Mouse (Mus musculus) heart, embryonic 13.5 days (tissue): ENCODE data around the gene Sf3b3. TPM values are rescaled to one million over a fixed set of nuclear protein-coding genes. Genes with fewer than 3 reads are reported as not detected.

ENCODE experiments used
- ATAC-seq: fragments of 200-750 bp; cut with Nextera tagmentation; 2 replicates; pipeline ENCODE4 v1.8.0; 2017; ENCODE audit warnings: moderate TSS enrichment; ENCODE audit not compliant: insufficient number of reproducible peaks, low FRiP score, low TSS enrichment; ENCODE audit errors: extremely low read depth
- H3K27ac ChIP-seq: fragments of 300-500 bp; sonication (generic); replicated peaks from 2 replicates; pipeline ENCODE4 v1.5.1; 2015; ENCODE audit warnings: moderate library complexity, mild to moderate bottlenecking, inconsistent platforms
- H3K27me3 ChIP-seq: fragments of 300-500 bp; sonication (generic); replicated peaks from 2 replicates; pipeline ENCODE4 v1.6.1; 2015; ENCODE audit warnings: mild to moderate bottlenecking, inconsistent platforms
- H3K36me3 ChIP-seq: fragments of 300-500 bp; sonication (generic); 2 replicates; pipeline ENCODE4 v1.6.1; 2015; ENCODE audit warnings: mild to moderate bottlenecking, inconsistent platforms
- H3K4me1 ChIP-seq: fragments of 300-500 bp; sonication (generic); 2 replicates; pipeline ENCODE4 v1.6.1; 2015; ENCODE audit warnings: inconsistent platforms
- H3K4me2 ChIP-seq: fragments of 300-500 bp; sonication (generic); 2 replicates; pipeline ENCODE4 v1.6.1; 2015; ENCODE audit warnings: inconsistent platforms, mild to moderate bottlenecking, moderate library complexity
- H3K4me3 ChIP-seq: fragments of 300-500 bp; sonication (generic); 2 replicates; pipeline ENCODE4 v1.5.1; 2015; ENCODE audit warnings: moderate library complexity, mild to moderate bottlenecking, inconsistent platforms
- H3K9ac ChIP-seq: fragments of 300-500 bp; sonication (generic); 2 replicates; pipeline ENCODE4 v1.6.1; 2015; ENCODE audit warnings: inconsistent platforms, mild to moderate bottlenecking, moderate library complexity
- H3K9me3 ChIP-seq: fragments of 300-500 bp; sonication (generic); 2 replicates; pipeline ENCODE4 v1.6.1; 2016; ENCODE audit warnings: inconsistent platforms
- WGBS: fragments of 180-500 bp; shearing (Covaris S2); methylation state at CpG from one replicate; pipeline ENCODE4 v1.1.7; 2015; ENCODE audit warnings: mixed read lengths; 5-methylcytosine and 5-hydroxymethylcytosine counted together
- polyA plus RNA-seq: library from polyadenylated mRNA; unstranded; fragments of >200 nt; fragmentation: Nextera tagmentation; extraction: Ambion mirVana; gene quantifications from 2 replicates; pipeline ENCODE4 v1.2.1, GENCODE M21; 2015

Sf3b3 gene
- 76.9 and 81.2 TPM in 2 replicates for polyA plus RNA-seq

DNA sequence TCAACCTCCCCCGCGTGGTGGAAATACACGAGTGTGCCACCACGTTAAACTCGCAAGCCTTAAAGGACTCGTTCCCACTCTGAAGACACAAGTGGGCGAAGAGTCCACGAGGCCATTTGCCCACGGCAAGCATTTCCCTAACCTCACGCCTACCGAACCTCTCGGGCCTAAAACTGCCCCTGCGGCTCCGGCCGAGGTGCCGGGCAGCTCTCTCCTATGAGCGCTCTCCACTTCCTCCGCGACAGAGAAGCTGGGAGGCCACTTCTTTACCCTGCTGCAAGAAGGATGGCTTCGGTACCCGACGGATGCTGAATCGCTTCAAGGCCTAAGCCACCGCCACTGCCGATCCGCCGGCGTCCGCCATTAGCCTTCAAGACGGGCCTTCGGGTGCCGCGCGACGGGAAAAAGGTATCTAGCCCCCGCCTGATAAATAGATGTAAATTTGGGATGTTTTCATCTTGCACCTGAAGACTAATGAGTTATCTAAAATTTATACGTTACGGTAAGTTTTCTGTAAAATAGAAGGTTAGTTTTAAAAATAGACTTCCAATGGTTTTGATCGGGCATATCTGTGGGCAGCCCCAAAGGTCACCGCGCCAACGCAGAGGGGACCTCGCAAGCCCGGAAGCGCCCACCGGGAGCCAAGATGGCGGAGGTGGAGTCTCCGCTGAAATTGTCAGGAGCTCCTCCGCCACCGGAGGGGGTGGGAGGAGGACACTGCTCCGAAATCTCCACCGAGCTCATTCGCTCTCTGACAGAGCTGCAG lies at the start of gene Sf3b3, which contains the start of gene Cog4:
TSS of gene Sf3b3 (minus strand) at position 383 of the 766 bp plus-strand sequence.
TSS of gene Cog4 (plus strand) at position 196 of the 766 bp plus-strand sequence.
- WGBS, result under 1% methylated on average over 53 of the region's 53 CpGs
- peaks cover 55% of the 10 kb centered on the region for H3K36me3 ChIP-seq
- peaks cover 35% of the 10 kb centered on the region for H3K4me1 ChIP-seq
- peak; percentile 84 for ATAC-seq
- H3K27ac ChIP-seq, result peak within 1 kb of the TSS; percentile 89
- peak within 1 kb of the TSS; percentile 80 for H3K4me2 ChIP-seq
- H3K4me3 ChIP-seq, result peak within 1 kb of the TSS; percentile 72
- H3K9ac ChIP-seq, result peak within 1 kb of the TSS; percentile 98
- no peaks in the 10 kb centered on the region for H3K9me3 ChIP-seq
- H3K27me3 ChIP-seq, result no peaks in the 10 kb centered on the region

DNA sequence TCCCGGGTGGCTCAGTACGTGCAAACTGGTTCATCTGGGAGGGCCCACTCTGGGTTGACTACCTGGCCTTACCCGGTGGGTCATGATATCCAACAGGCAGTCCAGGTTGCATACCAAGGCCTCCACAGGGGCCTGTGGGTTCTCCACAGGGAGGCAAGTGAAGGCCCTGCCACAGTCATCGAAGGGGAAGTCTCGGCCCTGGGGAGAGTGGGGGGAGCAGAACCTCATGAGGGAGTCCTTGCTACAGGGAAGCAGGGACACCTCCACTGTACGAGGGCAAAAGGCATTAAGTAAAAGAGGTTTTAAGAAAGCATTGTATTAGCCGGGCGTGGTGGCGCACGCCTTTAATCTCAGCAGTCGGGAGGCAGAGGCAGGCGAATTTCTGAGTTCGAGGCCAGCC lies 49.2 kb upstream of the Sf3b3 start:
- 92% methylated on average over 13 of the region's 13 CpGs for WGBS
- no peak overlapping the region for H3K4me3 ChIP-seq

DNA sequence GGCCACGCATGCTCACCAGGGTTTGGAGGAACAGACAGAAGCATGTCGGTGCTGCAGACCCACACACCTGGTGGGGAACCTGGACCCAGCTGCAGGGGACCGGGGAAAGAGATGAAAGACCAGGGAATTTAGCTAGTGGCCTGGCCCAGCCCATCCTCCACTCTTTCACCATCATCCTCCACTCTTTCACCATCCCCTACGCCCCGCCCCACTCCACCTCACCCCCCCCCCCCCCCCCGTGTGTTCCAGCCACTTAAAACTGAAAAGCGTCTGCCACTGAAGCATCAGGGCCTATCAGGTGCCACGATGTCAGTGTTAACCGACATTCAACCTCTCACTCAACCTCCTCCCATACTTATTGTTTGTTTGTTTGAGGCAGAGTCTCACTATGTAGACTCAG lies 48.7 kb upstream of the Sf3b3 start:
- WGBS, result 62% methylated on average over 9 of the region's 9 CpGs

More for the DNA sequence above, 49.2 kb upstream of the Sf3b3 start:
- Histone ChIP-seq H3K27ac (no peak overlapping the region), H3K36me3 (peaks cover 51% of the 10 kb centered on the region), H3K4me1 (no peaks in the 10 kb centered on the region), H3K9me3 (no peaks in the 10 kb centered on the region), H3K4me2 (no peak overlapping the region), H3K9ac (no peak overlapping the region), H3K27me3 (no peaks in the 10 kb centered on the region)
- ATAC-seq, result no peak

DNA sequence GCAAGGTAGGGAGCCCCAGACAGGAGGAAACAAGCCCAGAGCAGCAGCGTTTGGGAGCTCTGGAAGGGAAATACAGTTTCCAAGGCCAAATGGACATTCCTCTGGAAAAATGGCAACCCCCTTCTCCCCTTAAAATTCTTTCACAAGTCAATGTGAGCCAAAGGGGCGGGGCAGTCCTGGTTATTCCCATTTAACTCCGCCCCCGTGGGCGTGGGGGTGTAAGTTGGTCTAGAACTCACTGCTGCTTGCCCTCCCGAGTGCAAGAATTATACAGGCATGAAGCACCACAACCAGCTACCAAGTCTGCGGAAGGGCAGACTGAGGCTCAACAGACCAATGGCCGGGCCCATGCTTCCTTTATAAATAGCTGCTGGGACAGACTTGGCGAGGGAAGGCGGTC lies 48.3 kb upstream of the Sf3b3 start:
- H3K27ac ChIP-seq, result no peak overlapping the region
- H3K4me2 ChIP-seq, result no peak overlapping the region
- H3K27me3 ChIP-seq, result no peaks in the 10 kb centered on the region
- H3K9me3 ChIP-seq, result no peaks in the 10 kb centered on the region
- no peak overlapping the region for H3K9ac ChIP-seq
- no peak for ATAC-seq
- 74% methylated on average over 10 of the region's 10 CpGs for WGBS
- H3K4me1 ChIP-seq, result peaks cover 5% of the 10 kb centered on the region
- peaks cover 51% of the 10 kb centered on the region for H3K36me3 ChIP-seq
- no peak overlapping the region for H3K4me3 ChIP-seq

More for the DNA sequence above, 48.7 kb upstream of the Sf3b3 start:
- Histone ChIP-seq H3K9ac (no peak overlapping the region), H3K9me3 (no peaks in the 10 kb centered on the region), H3K27ac (no peak overlapping the region), H3K27me3 (no peaks in the 10 kb centered on the region), H3K4me1 (peaks cover 1% of the 10 kb centered on the region), H3K4me3 (no peak overlapping the region), H3K36me3 (peaks cover 51% of the 10 kb centered on the region), H3K4me2 (no peak overlapping the region)
- ATAC-seq, result no peak

DNA sequence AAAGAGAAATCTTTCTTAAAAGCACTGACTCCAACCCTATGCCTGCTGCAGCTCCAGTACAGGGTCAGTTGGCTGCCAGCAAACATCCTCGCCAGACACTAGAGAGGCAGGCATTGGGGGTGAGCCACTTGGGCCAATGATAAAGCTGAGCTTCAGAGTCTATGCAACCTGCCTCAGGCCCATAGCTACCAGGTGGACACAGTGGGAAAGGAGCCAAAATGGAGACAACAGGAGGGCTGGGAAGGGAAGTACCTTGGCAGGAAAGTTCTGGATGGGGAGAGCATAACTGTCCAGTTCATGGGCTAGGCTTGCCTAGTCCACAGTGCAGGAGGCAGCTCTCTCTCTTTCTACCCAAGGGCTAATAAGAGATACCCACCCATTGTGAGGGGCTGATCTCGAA lies 46.3 kb upstream of the Sf3b3 start:
- no peak for ATAC-seq
- no peak overlapping the region for H3K9ac ChIP-seq
- H3K27me3 ChIP-seq, result no peaks in the 10 kb centered on the region
- no peak overlapping the region for H3K4me2 ChIP-seq
- H3K27ac ChIP-seq, result no peak overlapping the region
- H3K36me3 ChIP-seq, result peaks cover 44% of the 10 kb centered on the region
- H3K4me1 ChIP-seq, result peaks cover 6% of the 10 kb centered on the region
- H3K9me3 ChIP-seq, result no peaks in the 10 kb centered on the region
- H3K4me3 ChIP-seq, result no peak overlapping the region
- 90% methylated on average over 2 of the region's 2 CpGs for WGBS

DNA sequence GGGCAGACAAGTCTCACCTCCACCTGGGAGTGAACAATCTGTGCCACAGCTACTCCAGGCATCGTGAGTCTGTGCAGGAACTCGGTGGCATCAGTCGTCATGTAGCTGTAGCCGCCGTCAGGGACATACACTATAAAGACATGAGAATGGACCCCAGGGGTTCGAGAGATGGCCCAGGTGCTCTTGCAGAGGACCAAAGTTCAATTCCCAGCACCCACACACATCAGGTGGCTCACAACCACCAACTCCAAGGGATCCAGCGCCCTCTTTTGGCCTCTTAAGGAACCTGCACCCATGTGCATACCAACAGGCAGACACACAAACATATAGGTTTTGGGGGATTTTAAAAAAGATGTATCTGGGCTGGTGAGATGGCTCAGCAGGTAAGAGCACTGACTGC lies 45.5 kb upstream of the Sf3b3 start:
- Histone ChIP-seq H3K9ac (no peak overlapping the region), H3K36me3 (peaks cover 45% of the 10 kb centered on the region), H3K4me2 (no peak overlapping the region), H3K4me1 (peaks cover 6% of the 10 kb centered on the region), H3K4me3 (no peak overlapping the region), H3K9me3 (no peaks in the 10 kb centered on the region), H3K27ac (no peak overlapping the region), H3K27me3 (no peaks in the 10 kb centered on the region)
- no peak for ATAC-seq
- 84% methylated on average over 7 of the region's 7 CpGs for WGBS

DNA sequence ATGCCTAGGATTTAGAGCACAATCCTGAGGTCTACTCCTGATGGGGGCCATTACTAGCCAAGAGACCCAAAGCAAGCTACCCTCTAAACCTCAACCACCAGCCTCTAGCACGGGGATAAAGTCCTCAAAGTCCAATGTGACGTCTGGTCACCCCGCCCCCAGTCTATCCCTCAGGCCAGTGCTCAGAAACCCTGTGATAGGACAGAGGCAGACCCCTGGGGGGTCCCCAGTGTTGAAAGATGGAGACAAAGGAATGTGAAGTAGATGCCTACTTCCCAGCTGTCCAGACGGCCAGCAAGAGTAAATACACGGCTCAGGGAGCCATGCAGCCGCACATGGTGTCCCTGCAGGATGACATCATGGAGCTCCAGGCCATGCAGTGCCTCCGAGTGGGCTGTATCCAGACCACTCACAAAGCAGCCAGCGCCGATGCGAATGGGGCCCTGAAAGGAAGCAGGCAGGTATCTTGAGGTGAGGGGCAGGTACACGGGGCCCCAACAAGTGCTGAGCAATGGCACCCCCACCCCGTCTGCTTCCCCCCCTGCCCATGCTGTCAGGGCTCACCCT lies 43.4 kb upstream of the Sf3b3 start:
- Histone ChIP-seq H3K27ac (no peak overlapping the region), H3K27me3 (no peaks in the 10 kb centered on the region), H3K4me3 (no peak overlapping the region), H3K9ac (no peak overlapping the region), H3K36me3 (peaks cover 64% of the 10 kb centered on the region), H3K4me1 (peaks cover 6% of the 10 kb centered on the region), H3K9me3 (no peaks in the 10 kb centered on the region), H3K4me2 (no peak overlapping the region)
- WGBS, result 53% methylated on average over 12 of the region's 12 CpGs
- no peak for ATAC-seq

DNA sequence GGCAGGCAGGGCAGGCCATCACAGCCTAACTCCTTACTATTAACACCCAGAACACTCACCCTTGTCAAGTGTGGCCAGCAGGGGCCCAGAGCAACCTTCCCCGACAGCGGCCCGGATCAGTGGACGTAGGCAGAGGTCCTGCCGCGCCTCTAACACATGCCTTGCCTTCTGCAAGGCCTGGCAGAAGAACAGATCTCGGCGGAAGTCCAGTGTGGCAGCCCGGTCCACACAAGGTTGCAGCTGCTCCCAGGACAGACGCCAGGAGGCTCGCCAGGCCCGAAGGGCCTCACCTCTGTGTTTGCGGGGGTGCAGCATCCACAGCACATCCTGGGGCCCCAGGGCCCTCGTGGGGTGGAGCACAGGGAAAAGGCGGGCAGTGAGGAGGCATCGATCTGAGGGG lies 42.3 kb upstream of the Sf3b3 start:
- Histone ChIP-seq H3K4me2 (no peak overlapping the region), H3K27ac (no peak overlapping the region), H3K36me3 (peaks cover 76% of the 10 kb centered on the region), H3K4me1 (peaks cover 6% of the 10 kb centered on the region), H3K9ac (no peak overlapping the region), H3K9me3 (no peaks in the 10 kb centered on the region), H3K4me3 (no peak overlapping the region), H3K27me3 (no peaks in the 10 kb centered on the region)
- WGBS, result 81% methylated on average over 16 of the region's 16 CpGs
- ATAC-seq, result no peak

DNA sequence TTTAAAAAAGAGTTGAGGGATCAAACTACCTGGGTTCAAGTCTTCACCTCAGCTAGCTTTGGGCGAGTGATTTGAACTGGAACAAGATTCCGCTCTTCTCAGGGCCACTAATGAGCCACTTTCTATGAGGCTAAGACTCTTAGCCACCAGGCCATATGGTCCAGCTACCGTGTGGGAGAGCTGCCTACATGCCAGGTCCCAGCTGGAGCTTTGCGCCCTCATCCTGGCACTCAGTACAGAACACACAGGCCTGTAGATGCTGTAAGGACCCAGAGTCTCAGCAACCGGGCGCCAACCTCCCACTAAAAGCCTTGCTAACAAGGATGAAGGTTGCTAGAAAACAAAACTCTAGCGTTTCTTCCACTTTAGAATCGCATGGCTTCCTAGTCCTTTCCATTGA lies 41.9 kb upstream of the Sf3b3 start:
- no peak overlapping the region for H3K4me3 ChIP-seq
- H3K4me1 ChIP-seq, result peaks cover 6% of the 10 kb centered on the region
- peaks cover 76% of the 10 kb centered on the region for H3K36me3 ChIP-seq
- no peak overlapping the region for H3K9ac ChIP-seq
- H3K9me3 ChIP-seq, result no peaks in the 10 kb centered on the region
- H3K27ac ChIP-seq, result no peak overlapping the region
- ATAC-seq, result no peak
- WGBS, result 89% methylated on average over 8 of the region's 8 CpGs
- no peaks in the 10 kb centered on the region for H3K27me3 ChIP-seq
- H3K4me2 ChIP-seq, result no peak overlapping the region

DNA sequence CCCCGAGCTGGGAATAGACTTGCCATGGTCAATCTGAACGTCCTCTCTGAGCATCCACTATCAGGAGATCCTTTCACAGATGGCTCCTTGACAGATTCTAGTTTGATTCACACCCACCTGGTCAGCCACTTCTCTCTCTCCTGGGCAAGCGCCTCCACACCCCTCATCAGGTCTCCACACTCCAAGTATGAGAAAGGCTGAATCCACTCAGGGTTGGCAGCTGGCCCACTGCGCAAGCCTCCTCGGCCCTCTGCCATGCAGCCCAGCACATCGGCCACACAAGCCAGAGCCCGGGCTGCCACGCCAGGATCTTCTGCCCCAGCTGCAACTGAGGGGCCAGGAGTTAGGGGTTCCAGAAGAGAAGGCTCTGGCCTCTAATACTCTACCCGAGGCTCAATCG lies 41.0 kb upstream of the Sf3b3 start:
- no peak overlapping the region for H3K27ac ChIP-seq
- no peak for ATAC-seq
- no peaks in the 10 kb centered on the region for H3K9me3 ChIP-seq
- H3K36me3 ChIP-seq, result peaks cover 76% of the 10 kb centered on the region
- no peak overlapping the region for H3K9ac ChIP-seq
- H3K4me3 ChIP-seq, result no peak overlapping the region
- peaks cover 6% of the 10 kb centered on the region for H3K4me1 ChIP-seq
- no peak overlapping the region for H3K4me2 ChIP-seq
- 82% methylated on average over 10 of the region's 10 CpGs for WGBS
- no peaks in the 10 kb centered on the region for H3K27me3 ChIP-seq

DNA sequence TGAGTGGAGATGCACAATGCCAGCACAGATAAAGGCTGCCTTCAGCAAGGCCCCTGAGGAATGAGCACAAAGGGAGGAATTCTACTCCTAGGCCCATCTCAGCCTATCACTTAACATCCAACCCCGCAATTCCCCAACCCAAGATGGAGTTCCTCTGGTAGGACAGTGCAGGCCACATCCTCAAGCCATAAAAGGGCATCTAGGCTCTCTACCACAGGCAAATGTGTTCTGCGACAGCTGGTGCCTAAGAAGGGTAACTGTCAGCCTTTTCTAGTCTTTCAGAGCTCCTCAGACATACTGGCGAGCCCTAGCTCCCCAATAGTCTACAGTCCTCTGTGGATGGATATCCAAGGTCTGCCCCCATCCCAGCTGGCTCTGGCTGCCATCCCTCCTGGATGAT lies 40.0 kb upstream of the Sf3b3 start:
- Histone ChIP-seq H3K9me3 (no peaks in the 10 kb centered on the region), H3K27ac (no peak overlapping the region), H3K4me1 (peaks cover 6% of the 10 kb centered on the region), H3K36me3 (peaks cover 78% of the 10 kb centered on the region), H3K27me3 (no peaks in the 10 kb centered on the region), H3K9ac (no peak overlapping the region), H3K4me2 (no peak overlapping the region), H3K4me3 (no peak overlapping the region)
- ATAC-seq, result no peak
- 82% methylated on average over 3 of the region's 3 CpGs for WGBS

DNA sequence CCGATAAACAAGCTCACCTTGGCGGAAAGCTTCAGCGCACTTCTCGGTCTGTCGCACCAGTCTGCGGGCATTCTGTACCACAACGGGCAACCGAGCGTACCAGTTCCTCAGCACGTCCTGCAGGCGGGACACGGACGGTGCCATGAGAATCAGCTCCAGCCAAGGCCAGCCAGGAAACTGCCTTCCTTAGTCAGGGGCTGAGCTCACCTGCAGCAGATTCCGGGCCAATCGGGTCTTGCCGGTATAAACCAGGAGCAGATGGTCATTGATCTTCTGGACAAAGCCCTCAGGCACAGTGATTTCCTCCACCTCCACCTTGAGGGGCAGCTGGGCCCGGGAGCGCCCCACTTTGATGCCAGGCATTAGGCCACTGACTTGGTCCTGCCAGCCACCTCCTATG lies 37.2 kb upstream of the Sf3b3 start:
- Histone ChIP-seq H3K27me3 (no peaks in the 10 kb centered on the region), H3K4me2 (no peak overlapping the region), H3K27ac (no peak overlapping the region), H3K9me3 (no peaks in the 10 kb centered on the region), H3K4me3 (no peak overlapping the region), H3K36me3 (peaks cover 93% of the 10 kb centered on the region), H3K9ac (no peak overlapping the region), H3K4me1 (no peaks in the 10 kb centered on the region)
- ATAC-seq, result no peak
- 94% methylated on average over 18 of the region's 18 CpGs for WGBS
